Mouse (Mus musculus) testis, postnatal 14 days (tissue): ENCODE results near the gene Fezf2.

Experiments
- DNase-seq: peaks from one replicate; pipeline ENCODE4 v3.0.0; 2021; ENCODE audit warnings: low spot score

Gene Fezf2

DNA sequence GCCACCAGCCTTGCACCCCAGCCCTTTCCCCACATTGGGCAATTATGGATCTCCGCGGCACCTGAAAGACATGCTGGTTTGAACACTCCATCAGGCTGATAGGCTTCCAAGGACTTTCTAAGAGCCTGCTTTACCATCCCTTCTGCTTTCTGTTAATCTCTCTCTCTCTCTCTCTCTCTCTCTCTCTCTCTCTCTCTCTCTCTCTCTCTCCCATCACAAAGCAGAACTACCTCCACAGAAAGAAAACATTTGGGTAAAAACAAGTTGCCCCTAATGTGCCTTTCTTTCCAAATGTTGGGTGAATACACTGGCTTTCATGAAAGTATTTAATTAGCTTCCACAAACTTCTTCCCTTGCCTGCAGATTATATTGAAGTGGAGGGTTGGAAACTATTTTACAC lies at the start of gene Fezf2:
TSS of gene Fezf2 (minus strand) at position 101 of the 400 bp plus-strand sequence.
- no peak for DNase-seq

DNA sequence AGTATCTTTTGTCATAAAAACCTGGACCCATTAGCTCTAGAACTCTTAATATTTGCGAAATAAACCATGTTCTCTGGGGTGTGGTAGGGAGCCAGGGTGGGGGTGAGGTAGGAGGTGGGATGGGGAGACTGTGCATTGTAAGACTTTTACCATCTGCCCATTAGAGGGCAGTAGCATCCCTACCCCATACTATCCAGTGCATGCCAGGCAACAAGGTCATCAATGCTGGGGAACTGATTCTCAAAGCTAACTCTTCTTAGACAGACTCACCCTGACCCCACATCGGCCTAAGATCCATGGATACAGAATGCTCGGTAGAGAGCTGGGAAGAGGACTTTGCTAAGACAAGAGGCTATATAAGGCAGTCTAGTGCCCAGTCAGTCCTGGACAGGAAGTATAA lies 49.6 kb upstream of the Fezf2 start:
- no peak for DNase-seq

DNA sequence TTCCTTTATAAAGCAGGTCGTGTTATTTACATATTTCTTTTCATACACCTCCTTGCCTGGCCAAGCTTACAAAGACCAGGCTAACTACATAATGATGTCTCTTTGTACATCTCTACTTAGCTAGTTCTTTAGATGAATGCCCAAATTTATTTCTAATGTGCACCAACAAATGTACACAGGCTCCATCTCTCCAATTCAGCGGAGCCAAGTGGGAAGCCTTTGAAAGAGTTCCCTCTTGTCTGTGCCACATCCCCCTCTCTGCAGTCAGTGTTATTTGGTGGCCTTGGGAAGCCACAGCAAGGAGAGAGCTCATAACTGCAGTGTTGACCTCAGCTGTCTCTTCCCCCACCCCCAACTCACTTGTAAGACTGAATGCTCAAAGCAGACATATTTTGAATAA lies 46.3 kb upstream of the Fezf2 start:
- DNase-seq = no peak

- DNase-seq = no peak
Observed at GRCm38 (mm10) chr14:12393271-12393861, 45.4 kb upstream of the Fezf2 start.

DNA sequence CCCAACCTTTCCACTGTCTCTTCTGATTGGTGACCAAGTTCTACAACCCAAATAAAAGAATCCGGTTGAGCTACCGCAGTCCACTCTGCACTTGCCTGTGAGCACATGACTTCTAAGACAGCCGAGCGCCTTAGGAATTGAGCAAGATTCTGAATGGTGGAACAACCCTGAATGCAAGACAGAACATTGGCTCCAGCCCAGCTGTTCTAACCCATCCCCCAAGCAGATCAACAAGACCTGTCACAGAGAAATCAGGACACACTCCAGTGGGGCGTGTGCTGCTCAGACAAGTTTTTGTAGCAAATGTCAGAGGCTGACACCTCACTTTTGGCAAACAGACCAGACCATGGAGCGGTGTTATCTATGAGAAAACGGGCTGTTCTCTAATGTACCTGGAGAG lies 43.2 kb upstream of the Fezf2 start:
- no peak for DNase-seq

GRCm38 (mm10) chr14:12388806-12389436 lies 40.9 kb upstream of the Fezf2 start:
- DNase-seq = no peak

DNA sequence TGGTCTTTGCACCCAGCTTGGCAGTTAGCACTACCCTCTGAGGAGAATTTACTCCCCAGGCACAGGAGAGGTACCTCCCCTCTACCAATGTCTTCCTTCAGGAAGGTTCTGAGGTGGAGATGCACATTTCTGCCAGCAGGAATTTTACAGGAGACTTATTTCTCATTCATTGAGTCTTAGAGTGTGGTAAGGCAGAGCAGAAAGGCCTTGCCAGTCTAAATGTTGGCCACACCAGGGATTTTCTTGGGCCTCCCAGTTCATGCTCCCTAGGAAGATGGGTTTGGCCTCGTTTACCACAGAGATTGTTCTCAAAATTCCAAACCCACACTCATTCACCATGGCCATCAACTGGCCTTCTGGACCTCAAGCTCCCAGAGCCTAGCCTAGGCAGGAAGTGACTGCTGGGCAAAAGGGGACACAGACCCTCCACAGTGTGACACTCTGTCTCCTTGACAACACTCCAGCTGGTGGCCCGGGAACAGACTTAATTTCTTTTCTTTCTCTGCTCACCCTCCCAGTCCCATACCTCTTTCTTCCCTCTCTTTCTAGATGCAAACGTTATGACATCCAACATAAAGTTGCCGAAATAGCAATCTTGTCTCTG lies 40.3 kb upstream of the Fezf2 start:
- DNase-seq = no peak

GRCm38 (mm10) chr14:12387176-12387575 lies 39.2 kb upstream of the Fezf2 start:
- DNase-seq = no peak

DNA sequence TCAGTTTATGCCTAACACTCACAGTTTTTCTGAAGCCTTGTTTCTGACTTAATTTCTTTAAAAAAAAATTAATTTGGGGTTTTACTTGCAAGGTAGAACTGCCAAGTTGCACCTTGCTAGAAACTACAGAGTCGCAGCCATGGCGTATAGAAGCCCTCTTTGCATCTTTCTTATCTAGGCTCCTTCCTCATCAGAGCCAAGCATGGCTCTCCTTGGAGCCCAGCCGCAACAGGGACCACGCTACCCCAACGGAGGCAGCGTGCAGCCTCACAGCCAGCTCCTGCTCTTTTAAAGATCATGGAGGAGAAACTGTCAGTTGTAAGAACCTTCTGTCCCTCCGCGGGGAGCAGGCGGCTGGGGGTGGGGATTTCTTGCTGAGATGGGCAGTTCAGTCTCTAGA lies 29.9 kb upstream of the Fezf2 start:
- no peak for DNase-seq

- DNase-seq = no peak
Observed at GRCm38 (mm10) chr14:12377289-12377688, 29.3 kb upstream of the Fezf2 start.

- no peak for DNase-seq
Observed at GRCm38 (mm10) chr14:12375451-12375850, 27.5 kb upstream of the Fezf2 start.

DNA sequence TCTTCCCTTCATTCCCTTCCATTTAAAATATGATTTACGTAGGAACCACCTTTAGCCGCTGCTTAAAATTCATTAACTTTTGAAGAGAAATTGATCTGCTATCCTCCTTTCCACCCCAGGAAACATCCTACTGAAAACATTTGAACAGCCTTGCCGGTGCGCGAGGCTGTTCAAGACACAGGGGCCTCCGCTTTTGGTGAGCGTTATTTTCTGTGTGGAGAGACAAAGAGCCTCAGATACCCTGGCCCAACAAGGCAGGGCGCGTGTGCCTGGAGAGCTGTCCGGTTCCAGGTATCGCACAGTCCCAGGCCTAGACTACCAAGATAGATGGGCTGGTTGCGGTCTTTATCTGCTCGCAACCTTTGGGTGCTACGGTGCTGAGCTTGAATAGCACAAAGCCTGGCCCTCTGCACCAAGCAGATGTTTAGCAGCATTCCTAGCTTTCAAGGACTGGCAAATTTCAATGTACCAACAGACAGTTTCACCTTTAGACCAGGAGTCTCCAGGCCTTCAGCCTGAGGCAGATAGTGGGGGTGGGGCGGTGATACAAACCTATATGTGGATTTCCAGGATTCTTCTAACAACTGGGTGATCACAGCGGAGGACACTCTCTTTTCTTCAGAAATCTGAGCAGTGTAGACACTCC lies 2.4 kb upstream of the Fezf2 start:
- no peak for DNase-seq

DNA sequence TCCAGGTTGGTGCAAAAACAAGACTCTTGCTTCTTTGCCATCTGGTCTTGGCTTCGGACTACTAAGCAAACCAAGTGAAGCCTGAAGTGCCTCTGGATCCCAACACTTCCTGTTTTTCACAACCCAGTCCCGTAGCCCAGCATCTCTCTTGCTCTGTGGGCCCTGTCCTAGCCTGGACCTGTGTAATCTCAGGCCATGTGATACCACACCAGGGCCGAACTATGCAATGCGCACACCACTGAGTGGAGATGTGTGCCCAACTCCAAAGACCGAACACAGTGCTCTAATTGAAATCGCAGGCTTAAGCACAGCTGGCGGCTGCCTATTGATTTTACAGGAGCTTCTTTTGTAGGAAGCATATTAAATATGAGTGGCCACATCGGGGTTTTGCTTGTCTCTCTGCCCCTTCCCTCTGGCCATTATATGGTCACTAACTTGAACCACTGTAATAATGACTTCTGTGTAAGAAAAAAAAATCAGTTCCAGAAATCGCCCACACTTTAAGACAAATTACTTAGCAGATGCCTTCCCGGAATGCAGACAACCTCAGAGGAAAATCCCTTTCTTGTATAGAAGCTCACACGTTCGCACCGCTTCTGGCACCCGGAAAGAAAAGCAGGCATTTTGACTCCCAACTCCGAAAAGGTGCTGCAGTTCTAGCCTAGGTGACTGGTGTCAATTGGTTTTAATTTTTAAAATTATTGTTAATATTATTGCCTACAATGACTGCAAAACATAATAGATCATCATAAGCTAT lies 1.5 kb upstream of the Fezf2 start:
- DNase-seq = no peak

GRCm38 (mm10) chr14:12346865-12347600 lies 956 bp downstream of the Fezf2 start:
- no peak for DNase-seq

DNA sequence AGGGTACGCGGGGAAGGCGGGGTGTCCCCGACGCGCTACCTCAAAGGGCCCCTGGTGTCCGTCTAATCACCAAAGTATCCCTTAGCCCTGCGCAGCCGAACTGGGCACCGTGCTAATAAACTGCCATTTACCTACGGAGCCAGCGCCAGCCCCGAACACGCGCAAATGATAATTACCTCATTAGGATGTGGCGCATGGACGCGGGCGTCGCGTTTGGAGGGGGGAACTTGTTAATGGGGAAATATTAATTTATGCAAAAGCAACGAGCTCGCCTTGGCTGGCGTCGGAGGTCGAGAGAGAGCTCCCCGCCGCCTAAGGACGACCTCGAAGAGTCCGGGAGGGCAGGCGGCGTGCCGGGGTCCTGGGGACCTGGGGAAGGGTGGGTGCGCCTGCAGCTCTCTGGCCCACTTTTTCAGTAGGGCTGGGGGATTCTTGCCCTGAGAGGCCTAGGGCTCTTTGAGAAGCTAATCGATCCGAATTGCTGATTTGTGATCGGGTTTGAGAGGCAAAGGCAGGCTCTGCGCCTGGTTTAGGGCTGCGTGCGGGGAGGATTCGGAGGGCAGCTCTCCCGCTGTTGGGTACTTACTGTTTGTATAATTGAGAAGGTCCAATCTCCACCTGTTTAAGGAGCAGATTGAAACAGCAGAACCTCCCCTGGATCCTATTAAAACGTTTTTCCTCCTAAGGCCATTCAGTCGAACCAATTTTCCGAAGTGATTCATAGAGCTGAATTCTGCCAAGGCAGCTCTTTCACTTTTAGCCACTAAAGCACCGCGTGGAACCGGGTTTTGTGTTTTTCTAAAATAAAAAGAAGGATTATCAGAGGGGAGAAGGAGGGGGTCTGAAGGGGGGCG lies 1.8 kb downstream of the Fezf2 start:
- DNase-seq = no peak

GRCm38 (mm10) chr14:12345241-12345921 lies 2.6 kb downstream of the Fezf2 start:
- no peak for DNase-seq

- DNase-seq = no peak
Observed at GRCm38 (mm10) chr14:12344746-12345240, 3.2 kb downstream of the Fezf2 start.

- no peak for DNase-seq
Observed at GRCm38 (mm10) chr14:12344061-12344745, 3.8 kb downstream of the Fezf2 start.

- DNase-seq = no peak
Observed at GRCm38 (mm10) chr14:12343451-12343941, 4.5 kb downstream of the Fezf2 start.
